Mouse (Mus musculus) left cerebral cortex, postnatal 36 days (tissue): Measurements from ENCODE around the gene Fgd6. TPM values are rescaled to one million over a fixed set of nuclear protein-coding genes. Genes with fewer than 3 reads are reported as not detected.

Experiments
- DNase-seq, 2 experiments: peaks; one replicate each; pipeline ENCODE4 v3.0.0; 2021 to 2022; ENCODE audit warnings: low spot score in 2 of 2, mixed read lengths in 1 of 2
- intact Hi-C: fragments of 180-260 bp; cut with DNase I; formaldehyde crosslinking; loops from one replicate; pipeline ENCODE4 v1.15.1; 2025
- total RNA-seq, 2 experiments: library from RNA; stranded (reverse); gene quantifications; 2 replicates each; pipeline ENCODE4 v1.2.3; 2021

Gene Fgd6
- total RNA-seq, 2 experiments from 2014 or later: 9.7 to 11.8 TPM

DNA sequence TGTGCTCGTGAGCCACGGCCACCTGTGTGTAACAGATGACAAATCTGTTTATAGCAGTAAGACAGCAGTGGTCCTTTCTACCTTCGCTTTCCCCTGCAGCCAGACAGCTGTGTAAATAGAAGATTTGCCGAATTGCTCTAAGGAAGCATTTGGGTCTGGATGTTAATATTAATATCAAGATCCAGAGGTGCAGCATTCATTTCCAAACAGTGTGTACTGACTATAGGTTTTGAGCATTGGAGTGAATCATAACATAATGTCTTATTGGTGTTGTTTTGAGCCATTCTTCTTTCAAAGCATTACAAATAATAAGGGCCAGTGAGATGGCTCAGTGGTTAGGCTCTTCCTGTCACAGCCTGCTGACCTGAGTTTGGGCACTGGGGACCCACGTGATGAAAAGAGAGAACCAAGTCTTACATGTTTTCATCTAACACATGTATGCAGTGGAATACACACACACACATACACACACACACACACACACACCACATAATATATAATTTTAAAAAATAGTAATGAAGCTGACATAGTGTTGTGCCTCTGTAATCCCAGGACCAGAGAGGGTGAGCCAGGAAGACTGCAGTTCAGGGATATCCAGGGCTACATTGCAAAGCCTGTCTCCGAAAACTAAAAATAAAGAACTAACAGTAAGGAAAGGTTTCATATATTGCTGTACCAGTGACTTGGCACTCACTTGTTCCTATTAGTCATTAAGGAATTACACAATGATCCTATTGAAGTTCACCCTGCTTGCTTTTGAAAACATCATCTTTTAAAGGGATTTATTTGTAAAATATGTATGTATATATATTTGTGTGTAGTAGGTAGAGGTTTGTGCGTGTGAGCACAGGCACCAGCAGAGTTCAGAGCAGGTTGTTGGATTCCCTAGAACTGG lies 2.8 kb downstream of the Fgd6 start:
- no peak for DNase-seq
- intact Hi-C loops: loop anchor here (5.0 kb wide), 1 partner anchor 44 kb away; no protein-coding TSS in a partner anchor

DNA sequence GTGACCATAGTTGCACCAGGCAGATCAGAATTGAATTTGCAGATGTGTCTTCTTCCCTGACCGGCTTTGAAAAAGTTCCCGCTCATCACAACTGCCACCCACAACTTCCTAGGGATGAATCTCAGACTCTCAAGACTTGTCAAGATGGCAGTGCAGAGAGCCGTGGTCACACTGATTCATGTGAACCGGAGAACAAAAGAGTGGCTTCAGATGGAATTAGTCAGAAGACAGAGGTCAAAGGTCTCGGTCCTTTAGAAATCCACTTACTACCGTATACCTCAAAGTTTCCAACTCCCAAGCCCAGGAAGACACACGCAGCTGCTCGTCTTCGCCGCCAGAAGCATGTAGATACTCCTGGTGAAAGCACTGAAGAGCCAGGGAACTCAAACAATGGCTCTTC lies 8.1 kb downstream of the Fgd6 start:
- DNase-seq: no peak
- intact Hi-C loops: no loop called here

DNA sequence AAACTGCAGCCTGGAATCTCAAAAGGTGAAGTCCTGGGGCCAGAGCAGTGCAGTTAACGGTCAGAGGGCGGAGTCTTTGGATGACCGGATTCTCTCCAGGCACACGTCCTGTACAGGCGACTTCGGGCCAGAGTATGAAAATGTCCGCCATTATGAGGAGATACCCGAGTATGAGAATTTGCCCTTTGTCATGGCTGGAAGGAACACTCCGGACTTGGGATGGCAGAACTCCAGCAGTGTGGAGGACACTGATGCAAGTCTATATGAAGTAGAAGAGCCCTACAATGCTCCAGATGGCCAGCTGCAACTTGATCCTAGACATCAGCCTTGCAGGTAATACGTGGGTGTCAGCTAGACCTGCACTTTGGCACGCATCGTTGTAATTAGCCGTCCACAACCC lies 9.5 kb downstream of the Fgd6 start:
- intact Hi-C loops: no loop called here
- no peak for DNase-seq

- intact Hi-C loops: no loop called here
- DNase-seq: no peak
These were observed 11.2 kb downstream of the Fgd6 start for GRCm38 (mm10) chr10:94047024-94047423.

DNA sequence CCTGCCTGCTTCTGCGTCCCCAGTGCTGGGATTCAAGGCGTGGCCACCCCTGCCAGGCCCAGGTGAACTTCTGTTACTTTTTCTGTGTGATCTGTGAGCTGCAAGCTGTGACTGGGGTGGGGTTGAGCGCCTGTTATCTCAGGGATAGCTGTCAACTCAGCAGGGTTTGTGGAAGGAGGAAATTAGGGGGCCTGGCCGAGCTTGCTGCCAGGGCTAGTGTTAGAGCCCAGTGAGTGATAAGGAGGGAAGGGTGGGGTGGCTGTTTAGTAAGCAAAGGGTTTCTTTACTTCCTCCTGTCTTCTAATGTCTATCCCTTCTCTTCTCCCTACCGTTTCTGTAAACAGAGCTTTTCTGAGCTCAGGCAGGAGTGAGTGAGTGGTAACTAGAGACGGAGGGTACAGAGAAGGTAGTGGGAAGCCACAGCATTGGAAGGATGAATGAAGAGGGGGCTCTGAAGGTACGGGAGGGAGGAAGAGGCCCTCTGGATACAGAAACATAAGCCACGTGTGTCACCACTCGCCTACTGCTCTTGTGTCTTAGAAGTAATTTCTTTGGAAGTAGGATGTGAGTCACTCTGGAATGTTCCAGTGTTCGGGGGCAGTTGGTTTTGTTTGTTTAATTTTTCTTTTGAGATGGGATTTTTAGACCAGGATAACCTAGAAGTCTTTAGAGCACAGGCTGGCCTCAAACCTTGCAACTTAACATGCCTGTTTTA lies 12.2 kb downstream of the Fgd6 start:
- intact Hi-C loops: no loop called here
- DNase-seq: no peak

- no peak for DNase-seq
- intact Hi-C loops: no loop called here
These were observed 13.3 kb downstream of the Fgd6 start for GRCm38 (mm10) chr10:94049121-94049520.

DNA sequence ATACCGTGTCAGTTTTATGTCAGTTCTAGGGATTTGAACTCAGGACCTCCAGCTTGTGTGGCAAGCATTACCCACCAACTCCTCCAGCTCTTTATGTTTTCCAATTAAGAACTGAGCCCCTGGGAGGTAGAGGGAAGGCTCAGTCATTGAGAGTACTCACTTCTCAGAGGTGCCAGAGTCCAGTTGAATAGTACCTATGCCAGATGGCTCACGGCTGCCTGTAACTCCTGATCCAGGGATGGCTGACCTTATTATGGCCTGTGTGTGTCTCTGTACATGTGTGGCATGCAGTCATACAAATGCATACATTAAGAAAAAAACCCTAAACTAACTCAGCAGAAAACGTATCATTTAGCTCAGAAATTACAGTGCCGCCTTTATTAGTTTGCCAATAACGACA lies 14.9 kb downstream of the Fgd6 start:
- intact Hi-C loops: no loop called here
- DNase-seq: no peak

DNA sequence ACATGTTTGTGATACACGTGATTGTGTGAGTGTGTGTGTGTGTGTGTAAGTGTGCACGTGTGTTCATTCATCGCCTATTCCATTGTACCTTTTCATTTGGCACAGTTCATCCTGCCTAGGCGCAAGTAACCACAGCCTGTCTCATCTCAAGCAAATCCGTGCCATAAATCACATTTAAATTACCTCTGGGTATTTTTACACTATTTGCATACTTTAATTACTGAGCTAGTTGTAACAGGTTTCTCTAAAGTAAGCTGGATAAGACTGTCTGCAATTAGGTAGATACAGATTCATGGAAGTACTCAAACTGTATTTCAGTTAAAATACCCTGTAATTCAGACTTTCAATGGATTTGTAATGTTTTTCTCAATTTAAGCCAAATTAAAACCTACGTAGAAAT lies 20.7 kb downstream of the Fgd6 start:
- DNase-seq: no peak
- intact Hi-C loops: no loop called here

DNA sequence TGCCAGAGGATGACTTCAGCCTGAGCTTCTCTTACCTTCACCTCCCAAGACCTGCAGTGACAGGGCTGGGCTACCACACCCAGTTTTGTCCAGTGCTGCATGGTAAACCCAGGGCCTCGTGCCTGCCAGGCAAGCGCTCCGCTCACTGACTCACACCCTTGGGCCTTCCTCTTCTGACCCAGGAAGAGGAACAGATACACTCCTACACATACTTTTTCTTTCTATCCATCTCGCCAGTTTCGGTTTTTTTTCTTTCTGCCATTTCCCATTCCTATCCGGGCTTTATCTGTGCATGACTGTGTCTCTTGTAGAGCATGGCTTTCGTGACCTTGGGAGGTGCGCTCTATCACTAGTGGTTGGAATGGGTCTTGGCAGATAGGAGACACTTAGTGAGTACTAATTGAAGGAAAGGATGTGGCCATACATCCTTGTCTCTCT lies 23.8 kb downstream of the Fgd6 start:
- DNase-seq: no peak
- intact Hi-C loops: no loop called here

DNA sequence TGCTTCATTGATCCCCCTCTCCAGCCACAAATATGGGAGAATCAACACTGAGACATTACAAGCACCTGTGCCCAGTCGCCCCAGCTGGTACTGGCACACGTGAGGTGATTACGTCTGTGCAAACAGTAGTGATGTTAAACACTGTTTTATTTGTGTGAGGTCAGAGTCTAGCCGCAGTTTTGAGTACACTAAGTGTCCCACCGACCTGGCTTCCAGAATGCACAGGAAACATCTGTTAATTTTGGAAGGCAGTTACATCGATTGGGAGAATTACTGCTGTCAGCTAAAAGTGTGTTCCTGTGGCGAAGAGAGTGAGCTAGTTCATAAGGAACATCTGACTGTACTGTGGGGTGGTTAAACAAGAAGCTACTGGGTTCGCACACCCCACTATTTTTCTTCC lies 24.4 kb downstream of the Fgd6 start:
- no peak for DNase-seq
- intact Hi-C loops: no loop called here

DNA sequence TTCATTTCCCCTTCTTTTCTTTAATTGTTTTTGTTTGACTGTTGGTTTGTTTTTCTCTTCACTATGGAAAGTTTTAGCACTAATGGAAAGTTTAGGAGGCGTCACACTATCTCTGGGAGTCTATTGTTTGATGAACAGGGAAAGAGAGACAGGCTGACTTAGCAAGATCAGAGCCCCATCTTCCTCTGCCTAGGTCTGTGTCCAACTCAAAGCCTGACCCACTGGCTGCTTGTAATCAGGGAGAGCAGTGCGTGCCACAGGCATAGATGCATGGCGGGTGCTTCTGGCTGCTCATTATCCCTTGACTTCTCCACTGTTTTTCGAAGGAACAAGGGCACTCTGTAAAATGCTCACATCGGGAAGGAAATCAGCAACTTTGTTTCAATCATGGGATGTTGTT lies 26.6 kb downstream of the Fgd6 start:
- DNase-seq: no peak
- intact Hi-C loops: no loop called here

GRCm38 (mm10) chr10:94066896-94067295 lies 31.1 kb downstream of the Fgd6 start:
- intact Hi-C loops: no loop called here
- no peak for DNase-seq

DNA sequence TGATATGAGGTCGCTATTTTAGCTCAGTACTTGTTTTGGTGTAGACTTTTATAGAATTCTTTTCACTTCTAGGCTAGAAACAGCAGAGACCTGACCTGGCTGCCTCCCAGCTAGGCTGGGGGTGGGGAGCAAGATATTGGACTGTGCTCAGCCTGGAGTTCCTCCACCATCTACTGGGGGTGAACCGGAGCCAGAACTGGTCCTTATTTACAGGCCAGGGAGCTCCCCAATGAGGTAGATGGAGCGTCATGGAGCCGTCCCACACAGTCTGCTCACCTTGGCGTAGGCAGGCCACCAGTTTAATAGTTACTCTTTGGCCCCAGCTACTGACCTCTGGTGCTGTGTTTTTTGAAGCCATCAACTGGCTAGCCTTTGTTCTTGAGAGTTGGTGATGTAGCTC lies 32.9 kb downstream of the Fgd6 start:
- intact Hi-C loops: no loop called here
- no peak for DNase-seq

- intact Hi-C loops: no loop called here
- no peak for DNase-seq
These were observed 35.8 kb downstream of the Fgd6 start for GRCm38 (mm10) chr10:94071641-94072040.

- intact Hi-C loops: no loop called here
These were observed 36.6 kb downstream of the Fgd6 start for GRCm38 (mm10) chr10:94072261-94072915.

DNA sequence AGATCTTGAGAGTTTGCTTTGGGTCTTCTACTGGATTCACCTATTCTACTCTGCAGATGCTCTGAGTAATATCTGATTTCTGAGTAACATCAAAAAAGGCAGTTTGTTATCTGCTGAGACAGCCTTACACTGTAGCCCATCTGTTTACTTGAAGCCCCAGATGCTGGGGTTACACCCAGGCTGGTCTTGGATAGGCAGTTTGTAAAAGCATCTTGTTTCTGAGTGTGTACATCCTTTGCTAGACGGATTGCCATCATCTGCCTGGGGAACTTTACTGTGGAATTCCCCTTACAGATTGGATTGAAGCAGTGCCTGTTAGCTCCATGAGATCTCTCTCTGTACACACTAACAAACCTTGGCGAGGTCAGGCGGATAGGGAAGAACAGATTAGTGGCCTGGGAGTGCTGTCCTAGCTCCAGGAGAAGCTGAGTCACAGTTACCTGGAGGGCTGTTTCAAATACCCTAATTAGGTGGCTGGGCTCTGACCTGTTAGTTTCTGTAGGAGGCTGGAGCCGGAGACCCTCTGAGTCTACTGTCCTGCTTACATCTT lies 37.2 kb downstream of the Fgd6 start:
- no peak for DNase-seq
- intact Hi-C loops: no loop called here

More at GRCm38 (mm10) chr10:94072261-94072915, 36.6 kb downstream of the Fgd6 start:
- DNase-seq: no peak

- DNase-seq: no peak
- intact Hi-C loops: no loop called here
These were observed 41.4 kb downstream of the Fgd6 start for GRCm38 (mm10) chr10:94076966-94077825.

- intact Hi-C loops: loop anchor here (5.0 kb wide), 1 partner anchor 43 kb away; the partner anchor contains the start of genes Fgd6 and Vezt
- no peak for DNase-seq
These were observed 44.9 kb downstream of the Fgd6 start for GRCm38 (mm10) chr10:94080740-94081139.
